Mouse (Mus musculus) layer of hippocampus, postnatal 10 days (tissue): ENCODE measurements around the gene Tlr6. TPM values are rescaled to one million over a fixed set of nuclear protein-coding genes. Genes with fewer than 3 reads are reported as not detected.
A peak's percentile ranks its signal among the peaks of the same experiment; 100 is the strongest.

Source experiments
- DNase-seq, 2 experiments: peaks; one replicate each; pipeline ENCODE4 v3.0.0; 2021; ENCODE audit warnings: low spot score in 2 of 2
- long read RNA-seq: library from polyadenylated mRNA; stranded (forward); transcript quantifications from one replicate; pipeline ENCODE4 v2.0.0, GENCODE M21; 2023
- total RNA-seq, 2 experiments: library from RNA; stranded (reverse); gene quantifications; 2 replicates each; pipeline ENCODE4 v1.2.3; 2021

Gene Tlr6
- 1 to 10 TPM; 1.3 to 1.4 TPM for total RNA-seq
- long read RNA-seq, partial matches to known transcripts = 0 of 1 reads
- long read RNA-seq, other reads (novel, unspliced or antisense) = 0 of 1 reads

- peak; percentile 60 to 69 for DNase-seq
Measured at GRCm38 (mm10) chr5:64959843-64960230, at the start of gene Tlr6. Tlr6 (minus strand) TSS chr5:64960097.

- DNase-seq = no peak
Measured at GRCm38 (mm10) chr5:65006011-65006491, 46.2 kb upstream of the Tlr6 start.

GRCm38 (mm10) chr5:65005251-65005650 lies 45.4 kb upstream of the Tlr6 start:
- DNase-seq = no peak

- DNase-seq = no peak
Measured at GRCm38 (mm10) chr5:65003946-65004535, 44.1 kb upstream of the Tlr6 start.

- no peak for DNase-seq
Measured at GRCm38 (mm10) chr5:65002940-65003824, 43.3 kb upstream of the Tlr6 start.

GRCm38 (mm10) chr5:64995408-64995807 lies 35.5 kb upstream of the Tlr6 start:
- no peak for DNase-seq

GRCm38 (mm10) chr5:64992540-64992939 lies 32.6 kb upstream of the Tlr6 start:
- peak; percentile 35 to 36 for DNase-seq

- DNase-seq = no peak
Measured at GRCm38 (mm10) chr5:64989940-64990339, 30.0 kb upstream of the Tlr6 start.

- DNase-seq = no peak
Measured at GRCm38 (mm10) chr5:64985971-64986370, 26.1 kb upstream of the Tlr6 start.

- DNase-seq = no peak
Measured at GRCm38 (mm10) chr5:64977128-64977527, 17.2 kb upstream of the Tlr6 start.

- DNase-seq = no peak
Measured at GRCm38 (mm10) chr5:64975121-64975520, 15.2 kb upstream of the Tlr6 start.

GRCm38 (mm10) chr5:64969861-64970771 lies 10.2 kb upstream of the Tlr6 start, which contains the start of gene Fam114a1:
Fam114a1 (plus strand) TSS chr5:64970071.
- DNase-seq = peak; percentile 30 to 57

GRCm38 (mm10) chr5:64968961-64969860 lies 9.3 kb upstream of the Tlr6 start:
- no peak for DNase-seq

- DNase-seq = no peak
Measured at GRCm38 (mm10) chr5:64963735-64964134, 3.8 kb upstream of the Tlr6 start.

GRCm38 (mm10) chr5:64963271-64963670 lies 3.4 kb upstream of the Tlr6 start:
- no peak for DNase-seq

- DNase-seq = no peak
Measured at GRCm38 (mm10) chr5:64960857-64961391, 1.0 kb upstream of the Tlr6 start.

- DNase-seq = no peak
Measured at GRCm38 (mm10) chr5:64958991-64959842, 680 bp downstream of the Tlr6 start.

- DNase-seq = no peak
Measured at GRCm38 (mm10) chr5:64954931-64955330, 5.0 kb downstream of the Tlr6 start.

- DNase-seq = peak in 1 of 2 experiments; percentile 19
Measured at GRCm38 (mm10) chr5:64951486-64951885, 8.4 kb downstream of the Tlr6 start.
